Mouse (Mus musculus): Measurements from ENCODE around the gene Ttc32.

GRCm38 (mm10) chr12:9036409-9036808 is 6.6 kb downstream of the Ttc32 start:
- TF ChIP-seq CTCF (conservative IDR thresholded peaks at IDR 0.05; ENCODE audit: insufficient read depth, insufficient read length, low read depth, low read length) (no peak), POLR2A (IDR thresholded peaks at IDR 0.05; ENCODE audit: low read depth, low read length) (no peak)

Measured in kidney, adult 2 months (tissue).